9 mouse cellular contexts compared by ENCODE assay signal in the genomic region with DNA sequence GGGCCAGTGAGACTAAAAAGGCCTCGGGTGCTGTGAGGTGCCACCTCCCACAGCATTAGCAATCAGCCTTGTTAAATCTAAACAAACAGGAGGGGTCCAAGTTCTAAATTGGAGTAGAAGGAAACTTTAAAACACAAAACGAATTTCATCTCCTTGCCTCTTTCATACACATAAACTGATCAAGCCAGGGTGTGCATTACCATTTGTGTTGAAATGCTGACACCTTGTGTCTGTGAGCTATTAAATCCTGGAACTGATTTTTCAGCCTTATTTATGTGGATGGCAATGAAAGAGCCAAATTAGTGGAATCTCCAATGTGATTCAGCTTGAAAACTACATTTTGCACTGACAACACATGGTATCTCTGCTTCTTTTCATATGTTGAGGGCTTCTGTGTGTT.
DNase-seq lines count a peak whose midpoint lies in the region; ATAC-seq and TF ChIP-seq lines count a peak whose summit lies in the region.
"Had no signal": no experiment of that assay in that cellular context is flagged by ENCODE, and none has a peak within 500 bp of the region (broad histone marks: within the 10 kb centered on the region; RNA-seq: fewer than 3 reads in every experiment).

No protein-coding gene starts in this region.

- no peak for TF ChIP-seq EP300 in heart, postnatal 0 days (IDR thresholded peaks at IDR 0.05; ENCODE audit: low read depth)

- peak; percentile 37 for TF ChIP-seq CTCF in heart, postnatal 0 days (IDR thresholded peaks at IDR 0.05; ENCODE audit: low read depth)

- no peaks in the 10 kb centered on the region for H3K36me3 ChIP-seq in heart, postnatal 0 days (replicated peaks; ENCODE audit: control insufficient read depth, insufficient read depth, low read length)
- no peaks in the 10 kb centered on the region for H3K36me3 ChIP-seq in heart, embryonic 12.5 days
- H3K36me3 ChIP-seq in midbrain, embryonic 11.5 days (ENCODE audit: control insufficient read depth, insufficient read depth, low read length) = no peaks in the 10 kb centered on the region
- H3K36me3 ChIP-seq in midbrain, embryonic 10.5 days = no peaks in the 10 kb centered on the region
- H3K36me3 ChIP-seq: heart, embryonic 13.5 days had no signal

- H3K27me3 ChIP-seq in heart, postnatal 0 days (ENCODE audit: control insufficient read depth, insufficient read depth, low read length) = no peaks in the 10 kb centered on the region
- no peaks in the 10 kb centered on the region for H3K27me3 ChIP-seq in heart, embryonic 12.5 days (replicated peaks)
- no peaks in the 10 kb centered on the region for H3K27me3 ChIP-seq in midbrain, embryonic 11.5 days (ENCODE audit: control insufficient read depth, insufficient read depth, low read length)
- no peaks in the 10 kb centered on the region for H3K27me3 ChIP-seq in midbrain, embryonic 10.5 days (ENCODE audit: low read depth, poor library complexity, severe bottlenecking)
- H3K27me3 ChIP-seq: heart, embryonic 13.5 days had no signal

- H3K4me3 ChIP-seq in heart, postnatal 0 days (ENCODE audit: low read depth, low read length) = no peak overlapping the region
- no peak overlapping the region for H3K4me3 ChIP-seq in heart, embryonic 12.5 days
- H3K4me3 ChIP-seq in midbrain, embryonic 11.5 days (ENCODE audit: low read depth, low read length) = no peak overlapping the region
- no peak overlapping the region for H3K4me3 ChIP-seq in midbrain, embryonic 10.5 days
- H3K4me3 ChIP-seq: heart, embryonic 13.5 days had no signal

- H3K27ac ChIP-seq in heart, postnatal 0 days (ENCODE audit: low read depth) = no peak overlapping the region
- H3K27ac ChIP-seq in heart, embryonic 12.5 days (ENCODE audit: poor library complexity, severe bottlenecking) = no peak overlapping the region
- H3K27ac ChIP-seq in midbrain, embryonic 11.5 days (ENCODE audit: low read depth, low read length) = no peak overlapping the region
- no peak overlapping the region for H3K27ac ChIP-seq in midbrain, embryonic 10.5 days (replicated peaks)
- H3K27ac ChIP-seq: heart, embryonic 13.5 days had no signal

- ATAC-seq in heart, postnatal 0 days (ENCODE audit: insufficient read depth, low read depth) = no peak
- no peak for ATAC-seq in heart, embryonic 12.5 days (ENCODE audit: insufficient number of reproducible peaks, low FRiP score)
- 0 out of 2 replicates have a peak, but pooled peaks have one; percentile 35 for ATAC-seq in midbrain, embryonic 11.5 days (ENCODE audit: low FRiP score)

- no peak for DNase-seq in heart, postnatal 0 days (ENCODE audit: low spot score)
- DNase-seq in midbrain, embryonic 11.5 days (ENCODE audit: low spot score, missing footprints) = peak; percentile 87
- no peak for DNase-seq in midbrain, embryonic 10.5 days (ENCODE audit: low spot score)
- DNase-seq in embryo, embryonic 10.5 days (ENCODE audit: low spot score) = peak; percentile 22
- peak; percentile 6 for DNase-seq in retina, adult 2 months (ENCODE audit: low read depth, low spot score)
- DNase-seq in right cerebral cortex, postnatal 25 days = no peak
- DNase-seq in adrenal gland, postnatal 10 days = no peak

- no peak overlapping the region for H3K9ac ChIP-seq in heart, postnatal 0 days (replicated peaks; ENCODE audit: low read depth, low read length)
- H3K9ac ChIP-seq in heart, embryonic 12.5 days = no peak overlapping the region
- H3K9ac ChIP-seq in midbrain, embryonic 11.5 days (ENCODE audit: low read length) = no peak overlapping the region
- H3K9ac ChIP-seq: heart, embryonic 13.5 days had no signal

- no peaks in the 10 kb centered on the region for H3K9me3 ChIP-seq in heart, postnatal 0 days (replicated peaks; ENCODE audit: control insufficient read depth, low read length)
- no peaks in the 10 kb centered on the region for H3K9me3 ChIP-seq in heart, embryonic 12.5 days (replicated peaks)
- H3K9me3 ChIP-seq in midbrain, embryonic 11.5 days (ENCODE audit: control insufficient read depth, low read length) = no peaks in the 10 kb centered on the region
- H3K9me3 ChIP-seq in midbrain, embryonic 10.5 days (replicated peaks) = no peaks in the 10 kb centered on the region
- H3K9me3 ChIP-seq: heart, embryonic 13.5 days had no signal

- 23% methylated on average over 2 of the region's 2 CpGs for WGBS in heart, postnatal 0 days
- WGBS in heart, embryonic 12.5 days = 32% methylated on average over 2 of the region's 2 CpGs
- 32% methylated on average over 2 of the region's 2 CpGs for WGBS in midbrain, embryonic 11.5 days
- 40% methylated on average over 2 of the region's 2 CpGs for WGBS in midbrain, embryonic 10.5 days

- H3K4me2 ChIP-seq in heart, postnatal 0 days (ENCODE audit: low read depth, low read length) = no peak overlapping the region
- no peak overlapping the region for H3K4me2 ChIP-seq in heart, embryonic 12.5 days
- H3K4me2 ChIP-seq in midbrain, embryonic 11.5 days = no peak overlapping the region
- H3K4me2 ChIP-seq: heart, embryonic 13.5 days had no signal

- H3K4me1 ChIP-seq in heart, postnatal 0 days (ENCODE audit: control insufficient read depth, insufficient read depth) = no peaks in the 10 kb centered on the region
- no peaks in the 10 kb centered on the region for H3K4me1 ChIP-seq in heart, embryonic 12.5 days (replicated peaks)
- H3K4me1 ChIP-seq in midbrain, embryonic 11.5 days (ENCODE audit: control insufficient read depth, insufficient read depth, low read length) = no peaks in the 10 kb centered on the region
- H3K4me1 ChIP-seq in midbrain, embryonic 10.5 days = no peaks in the 10 kb centered on the region
- H3K4me1 ChIP-seq: heart, embryonic 13.5 days had no signal

Comparison
In these comparisons a context has a peak if more than half of its experiments do, and no peak if none do; other contexts are left out.
1. DNase-seq: peak in midbrain, embryonic 11.5 days (single experiment), embryo, embryonic 10.5 days (single experiment) and retina, adult 2 months (single experiment); none in heart, postnatal 0 days (single experiment), midbrain, embryonic 10.5 days (single experiment), right cerebral cortex, postnatal 25 days (single experiment) and adrenal gland, postnatal 10 days (single experiment).